Mouse (Mus musculus) kidney, postnatal 0 days (tissue): ENCODE measurements at regions not wholly inside any gene's neighbourhood (a gene's known extent, or its start where the extent isn't known, plus 50 kb on each side); places are given as distances from the start of the nearest gene placed in this dataset.
"Not testable (repeated sequence)": the region's sequence is repeated elsewhere in the genome, so short reads cannot be mapped to it uniquely, and the experiment has no call there.

ENCODE experiments used
- ATAC-seq: fragments of 200-750 bp; cut with Nextera tagmentation; replicated peaks from 2 replicates; pipeline ENCODE4 v1.8.0; 2017; ENCODE audit warnings: low read depth, moderate number of reproducible peaks, moderate TSS enrichment, moderate library complexity; ENCODE audit not compliant: low FRiP score
- DNase-seq: peaks from one replicate; pipeline ENCODE4 v3.0.0-alpha.2; 2016; ENCODE audit warnings: low spot score
- H3K27ac ChIP-seq: fragments of 300-500 bp; sonication (generic); 2 replicates; pipeline ENCODE4 v1.5.1; 2014; ENCODE audit warnings: mild to moderate bottlenecking
- H3K27me3 ChIP-seq: fragments of 300-500 bp; sonication (generic); 2 replicates; pipeline ENCODE4 v1.6.1; 2014; ENCODE audit warnings: low read length, mixed read lengths; ENCODE audit not compliant: insufficient read depth
- H3K36me3 ChIP-seq: fragments of 300-500 bp; sonication (generic); 2 replicates; pipeline ENCODE4 v1.6.1; 2014; ENCODE audit warnings: low read length, mixed read lengths; ENCODE audit not compliant: insufficient read depth
- H3K4me1 ChIP-seq: fragments of 300-500 bp; sonication (generic); replicated peaks from 2 replicates; pipeline ENCODE4 v1.6.1; 2014; ENCODE audit warnings: antibody characterized with exemption, low read length, mixed read lengths; ENCODE audit not compliant: insufficient read depth
- H3K4me2 ChIP-seq: fragments of 300-500 bp; sonication (generic); 2 replicates; pipeline ENCODE4 v1.6.1; 2014; ENCODE audit warnings: mild to moderate bottlenecking, low read length, moderate library complexity, mixed read lengths
- H3K4me3 ChIP-seq: fragments of 300-500 bp; sonication (generic); replicated peaks from 2 replicates; pipeline ENCODE4 v1.5.1; 2014; ENCODE audit warnings: low read depth, low read length
- H3K9ac ChIP-seq: fragments of 300-500 bp; sonication (generic); 2 replicates; pipeline ENCODE4 v1.6.1; 2014; ENCODE audit warnings: low read depth, low read length
- H3K9me3 ChIP-seq: fragments of 300-500 bp; sonication (generic); replicated peaks from 2 replicates; pipeline ENCODE4 v1.6.1; 2016; ENCODE audit warnings: low read length, inconsistent platforms, mixed read lengths
- CTCF ChIP-seq: IDR thresholded peaks from 2 replicates; pipeline ENCODE4 v1.5.1; 2016; ENCODE audit warnings: antibody characterized with exemption, low read depth, mild to moderate bottlenecking, moderate library complexity
- WGBS: fragments of 180-500 bp; shearing (Covaris S2); extraction: QIAGEN DNeasy Blood & Tissue Kit; methylation state at CpG from one replicate; pipeline ENCODE4 v1.1.7; 2014; 5-methylcytosine and 5-hydroxymethylcytosine counted together

DNA sequence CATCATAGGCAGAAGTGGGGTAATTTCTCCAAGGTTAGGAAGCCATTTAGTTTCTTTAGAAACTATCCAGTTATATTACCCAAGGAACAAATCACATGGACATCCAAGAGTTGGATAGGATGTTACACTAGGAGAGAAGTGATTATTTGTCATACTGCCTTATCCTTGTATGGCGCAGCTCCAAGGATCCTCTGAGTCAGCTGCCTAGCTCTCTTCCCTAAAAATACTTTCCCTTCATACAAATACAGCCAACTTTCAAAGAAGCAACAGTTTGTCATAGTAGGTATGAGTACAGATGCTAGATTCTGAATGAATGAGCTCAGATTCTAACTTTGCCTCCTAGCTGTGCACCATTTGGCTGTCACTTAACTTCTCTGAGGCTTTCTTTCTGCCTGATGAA lies 492.9 kb upstream of the Gm9747 start:
- H3K4me1 ChIP-seq = no peaks in the 10 kb centered on the region
- 92% methylated on average over 1 of the region's 1 CpGs for WGBS
- no peak for TF ChIP-seq CTCF
- H3K27ac ChIP-seq = no peak overlapping the region
- no peak overlapping the region for H3K4me3 ChIP-seq
- ATAC-seq (no peak), DNase-seq (no peak)
- H3K4me2 ChIP-seq = no peak overlapping the region
- no peak overlapping the region for H3K9ac ChIP-seq
- H3K27me3 ChIP-seq = no peaks in the 10 kb centered on the region
- H3K36me3 ChIP-seq = no peaks in the 10 kb centered on the region
- no peaks in the 10 kb centered on the region for H3K9me3 ChIP-seq

DNA sequence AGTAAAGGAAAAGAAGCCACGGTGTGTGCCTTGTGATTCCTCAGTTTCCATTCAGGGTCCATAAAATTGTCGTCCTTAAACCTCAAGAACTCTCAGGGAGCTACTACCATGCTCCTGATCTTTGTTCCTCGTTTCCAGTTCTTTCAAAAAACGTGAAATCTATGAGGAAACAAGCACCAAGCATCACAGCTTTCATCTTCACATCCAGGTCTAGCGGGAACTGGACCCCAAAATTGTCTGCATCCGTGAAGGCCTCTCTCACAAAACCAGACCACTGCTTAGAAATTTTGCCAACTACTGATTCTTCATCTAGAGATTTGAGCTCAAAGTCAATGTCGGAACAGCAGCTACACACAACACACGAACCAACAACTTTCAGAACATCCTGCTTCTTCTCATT lies 491.0 kb upstream of the Gm9747 start:
- WGBS = 84% methylated on average over 8 of the region's 8 CpGs
- H3K27me3 ChIP-seq = not testable (repeated sequence)

DNA sequence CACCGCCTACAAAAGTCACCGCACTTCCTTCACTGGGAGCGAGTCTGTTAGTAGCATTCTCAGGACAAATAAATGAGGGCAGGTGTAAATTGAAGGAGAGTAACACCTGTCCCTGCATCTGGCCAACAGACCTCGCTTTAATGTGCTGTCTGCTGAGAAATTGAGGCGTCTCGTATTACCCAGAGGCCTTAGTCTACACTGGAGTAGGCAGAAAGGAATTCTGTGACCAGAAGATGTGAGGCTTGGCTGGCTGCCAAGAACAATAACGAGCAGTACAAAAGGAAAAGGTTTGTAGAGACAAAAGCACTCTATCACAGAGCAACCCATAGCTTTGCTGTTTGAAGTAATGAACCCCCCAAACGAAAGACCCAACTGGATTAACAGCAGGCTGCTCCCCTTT lies 488.4 kb upstream of the Gm9747 start:
- Histone ChIP-seq H3K27ac (peak overlapping the region; percentile 48; the same call in 1 of the 2 replicates), H3K27me3 (no peaks in the 10 kb centered on the region), H3K9me3 (no peaks in the 10 kb centered on the region), H3K9ac (no peak overlapping the region), H3K4me2 (no peak overlapping the region), H3K36me3 (no peaks in the 10 kb centered on the region), H3K4me3 (no peak overlapping the region), H3K4me1 (no peaks in the 10 kb centered on the region)
- ATAC-seq = peak; percentile 83
- DNase-seq = peak; percentile 82
- 16% methylated on average over 8 of the region's 8 CpGs for WGBS
- TF ChIP-seq CTCF = no peak

More for the DNA sequence above, 491.0 kb upstream of the Gm9747 start:
- H3K4me2 ChIP-seq, H3K9ac ChIP-seq, DNase-seq, H3K4me3 ChIP-seq, H3K9me3 ChIP-seq, H3K4me1 ChIP-seq, H3K36me3 ChIP-seq, ATAC-seq, H3K27ac ChIP-seq: not testable (repeated sequence)

DNA sequence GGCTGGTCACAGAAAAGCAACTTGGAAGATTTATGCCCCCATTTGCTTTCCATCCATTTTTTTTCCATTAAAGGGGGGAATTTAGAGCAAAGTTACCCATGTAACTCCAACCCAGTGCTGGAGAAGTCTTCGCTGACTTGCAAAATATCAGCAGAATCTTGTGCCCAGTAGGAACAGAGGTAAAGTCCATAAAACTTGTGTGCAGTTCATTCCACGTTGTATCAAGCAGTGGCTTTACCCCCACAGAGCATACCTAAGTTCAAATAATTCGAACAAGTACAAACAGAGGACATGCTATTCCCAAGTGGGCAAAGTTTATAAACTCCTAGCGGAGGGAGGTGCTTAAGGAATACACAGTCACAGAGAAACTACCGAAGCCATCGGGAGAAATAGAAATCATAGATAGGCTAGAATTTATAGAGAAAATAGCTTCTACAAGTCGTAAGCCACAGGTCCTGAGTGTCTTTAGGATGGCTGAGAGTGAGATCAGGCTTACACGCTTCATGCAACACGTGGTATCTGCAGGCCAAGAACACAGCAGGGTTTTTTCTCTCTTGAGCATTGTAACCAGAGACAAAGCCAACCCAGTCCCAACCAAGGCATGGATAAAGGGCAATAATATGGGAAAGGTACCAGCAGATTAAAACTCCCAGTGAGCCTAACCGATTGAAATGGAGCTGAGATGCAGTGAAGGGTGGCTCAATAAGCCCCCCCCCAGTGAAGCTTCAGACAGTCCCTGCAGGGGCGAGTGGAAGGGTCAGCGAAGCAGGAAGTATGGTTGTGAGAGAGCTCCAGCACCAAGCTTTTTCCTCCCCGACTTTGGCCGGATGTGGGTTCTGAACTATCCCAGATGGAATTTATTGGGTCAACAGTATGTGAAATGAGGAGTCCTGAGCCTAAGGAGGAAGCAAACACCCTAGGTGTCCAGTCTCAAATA lies 487.6 kb upstream of the Gm9747 start:
- no peaks in the 10 kb centered on the region for H3K27me3 ChIP-seq
- H3K4me2 ChIP-seq = no peak overlapping the region
- H3K9ac ChIP-seq = no peak overlapping the region
- TF ChIP-seq CTCF = no peak
- no peak overlapping the region for H3K4me3 ChIP-seq
- no peaks in the 10 kb centered on the region for H3K36me3 ChIP-seq
- WGBS = 44% methylated on average over 14 of the region's 14 CpGs
- peak overlapping the region; percentile 48; the same call in 1 of the 2 replicates for H3K27ac ChIP-seq
- peak; percentile 63 for ATAC-seq
- no peaks in the 10 kb centered on the region for H3K9me3 ChIP-seq
- no peaks in the 10 kb centered on the region for H3K4me1 ChIP-seq
- peak; percentile 62 for DNase-seq

DNA sequence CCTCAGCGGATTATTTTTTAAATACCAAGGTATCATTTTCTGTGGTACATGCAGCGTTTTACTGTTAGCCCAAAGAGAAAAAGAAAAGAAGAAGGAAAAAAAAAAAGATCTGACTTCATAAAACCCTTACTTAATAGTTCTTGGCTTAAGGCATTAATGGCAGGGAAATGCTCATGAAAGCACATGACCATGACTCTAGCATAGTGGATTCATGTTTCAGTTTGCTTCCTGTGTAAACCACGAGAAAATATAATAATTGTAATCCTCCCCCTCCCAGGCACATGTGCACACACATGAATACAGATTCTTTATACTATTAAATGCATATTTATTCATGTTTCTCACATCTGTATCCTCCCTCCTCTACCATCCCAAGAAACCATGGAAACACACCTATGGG lies 486.9 kb upstream of the Gm9747 start:
- ATAC-seq (no peak), DNase-seq (no peak)
- Histone ChIP-seq H3K36me3 (no peaks in the 10 kb centered on the region), H3K4me3 (no peak overlapping the region), H3K27ac (no peak overlapping the region), H3K4me1 (no peaks in the 10 kb centered on the region), H3K4me2 (no peak overlapping the region), H3K27me3 (no peaks in the 10 kb centered on the region), H3K9ac (no peak overlapping the region), H3K9me3 (no peaks in the 10 kb centered on the region)
- no peak for TF ChIP-seq CTCF
- WGBS = 71% methylated on average over 3 of the region's 3 CpGs

DNA sequence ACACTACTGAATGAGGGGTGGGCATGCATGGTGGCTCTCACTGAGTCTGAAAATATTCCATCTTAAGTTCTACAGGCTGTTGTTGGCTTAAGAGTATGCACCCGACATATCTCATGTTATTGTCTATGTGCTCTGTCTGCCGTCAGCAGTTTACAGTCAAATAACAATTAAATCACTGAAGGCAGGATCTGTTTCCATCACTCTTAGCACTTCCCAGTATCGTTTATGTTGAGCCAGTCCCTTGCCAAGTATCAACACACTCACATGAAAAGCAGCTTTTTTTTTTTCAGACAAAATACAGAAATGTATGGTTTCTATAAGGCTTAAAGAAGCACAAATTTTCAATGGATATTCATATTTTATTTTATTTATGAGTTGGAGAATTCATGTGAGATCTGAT lies 485.9 kb upstream of the Gm9747 start:
- DNase-seq = no peak
- Histone ChIP-seq H3K27ac (no peak overlapping the region), H3K4me2 (no peak overlapping the region), H3K4me1 (no peaks in the 10 kb centered on the region), H3K27me3 (no peaks in the 10 kb centered on the region), H3K4me3 (no peak overlapping the region), H3K9me3 (no peaks in the 10 kb centered on the region), H3K36me3 (no peaks in the 10 kb centered on the region), H3K9ac (no peak overlapping the region)
- no peak for ATAC-seq
- WGBS = 59% methylated on average over 3 of the region's 3 CpGs
- TF ChIP-seq CTCF = no peak

DNA sequence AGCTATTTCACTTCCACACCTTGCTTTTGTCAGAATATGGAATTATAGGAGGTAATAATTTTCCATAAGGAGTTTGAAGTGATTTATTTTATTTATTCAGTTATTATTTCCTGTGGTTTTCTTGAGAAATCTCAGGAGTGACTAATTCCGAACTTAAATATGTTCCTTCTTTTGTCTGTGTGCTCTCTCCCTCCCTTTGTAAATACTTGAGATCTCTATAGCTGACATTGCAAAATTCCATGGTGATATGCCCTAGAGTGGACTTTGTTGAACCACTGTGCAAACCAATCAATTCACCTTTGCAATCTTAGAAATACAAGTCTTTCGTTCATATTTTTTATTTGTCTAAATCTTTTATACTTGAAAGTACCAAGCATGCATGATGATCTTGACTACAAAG lies 478.8 kb upstream of the Gm9747 start:
- TF ChIP-seq CTCF = no peak
- no peak for ATAC-seq
- no peak overlapping the region for H3K4me2 ChIP-seq

More for the DNA sequence above, 478.8 kb upstream of the Gm9747 start:
- Histone ChIP-seq H3K9me3 (no peaks in the 10 kb centered on the region), H3K9ac (no peak overlapping the region), H3K36me3 (no peaks in the 10 kb centered on the region), H3K4me1 (no peaks in the 10 kb centered on the region), H3K27me3 (no peaks in the 10 kb centered on the region), H3K27ac (no peak overlapping the region), H3K4me3 (no peak overlapping the region)
- WGBS = 84% methylated on average over 2 of the region's 2 CpGs
- DNase-seq = no peak
